Mouse (Mus musculus) kidney, embryonic 16.5 days (tissue): ENCODE data around the gene Stx1a. TPM values are rescaled to one million over a fixed set of nuclear protein-coding genes. Genes with fewer than 3 reads are reported as not detected.

ENCODE experiments used
- ATAC-seq: fragments of 200-750 bp; cut with Nextera tagmentation; 2 replicates; pipeline ENCODE4 v1.8.0; 2017; ENCODE audit warnings: moderate TSS enrichment; ENCODE audit not compliant: low FRiP score, low TSS enrichment
- H3K27ac ChIP-seq: fragments of 300-500 bp; sonication (generic); 2 replicates; pipeline ENCODE4 v1.5.1; 2014; ENCODE audit warnings: low read length
- H3K27me3 ChIP-seq: fragments of 300-500 bp; sonication (generic); 2 replicates; pipeline ENCODE4 v1.6.1; 2014; ENCODE audit warnings: low read length, control low read depth, mixed read lengths; ENCODE audit not compliant: insufficient read depth
- H3K36me3 ChIP-seq: fragments of 300-500 bp; sonication (generic); 2 replicates; pipeline ENCODE4 v1.6.1; 2014; ENCODE audit warnings: low read length, control low read depth, mixed read lengths; ENCODE audit not compliant: insufficient read depth
- H3K4me1 ChIP-seq: fragments of 300-500 bp; sonication (generic); 2 replicates; pipeline ENCODE4 v1.6.1; 2014; ENCODE audit warnings: low read length, control low read depth, mixed read lengths; ENCODE audit not compliant: insufficient read depth
- H3K4me2 ChIP-seq: fragments of 300-500 bp; sonication (generic); replicated peaks from 2 replicates; pipeline ENCODE4 v1.6.1; 2014; ENCODE audit warnings: low read depth, low read length
- H3K4me3 ChIP-seq: fragments of 300-500 bp; sonication (generic); 2 replicates; pipeline ENCODE4 v1.5.1; 2014; ENCODE audit warnings: mild to moderate bottlenecking, low read length
- H3K9ac ChIP-seq: fragments of 300-500 bp; sonication (generic); replicated peaks from 2 replicates; pipeline ENCODE4 v1.6.1; 2014; ENCODE audit warnings: low read length
- H3K9me3 ChIP-seq: fragments of 300-500 bp; sonication (generic); 2 replicates; pipeline ENCODE4 v1.6.1; 2016; ENCODE audit warnings: low read length, control low read depth
- WGBS: fragments of 180-500 bp; shearing (Covaris S2); extraction: QIAGEN DNeasy Blood & Tissue Kit; methylation state at CpG from one replicate; pipeline ENCODE4 v1.1.7; 2014; 5-methylcytosine and 5-hydroxymethylcytosine counted together
- polyA plus RNA-seq: library from polyadenylated mRNA; unstranded; fragments of >200 nt; fragmentation: Nextera tagmentation; extraction: Ambion mirVana; gene quantifications from 2 replicates; pipeline ENCODE4 v1.2.1, GENCODE M21; 2015

Gene Stx1a
- polyA plus RNA-seq, 1 experiment from 2014 or later = 13.5 TPM

DNA sequence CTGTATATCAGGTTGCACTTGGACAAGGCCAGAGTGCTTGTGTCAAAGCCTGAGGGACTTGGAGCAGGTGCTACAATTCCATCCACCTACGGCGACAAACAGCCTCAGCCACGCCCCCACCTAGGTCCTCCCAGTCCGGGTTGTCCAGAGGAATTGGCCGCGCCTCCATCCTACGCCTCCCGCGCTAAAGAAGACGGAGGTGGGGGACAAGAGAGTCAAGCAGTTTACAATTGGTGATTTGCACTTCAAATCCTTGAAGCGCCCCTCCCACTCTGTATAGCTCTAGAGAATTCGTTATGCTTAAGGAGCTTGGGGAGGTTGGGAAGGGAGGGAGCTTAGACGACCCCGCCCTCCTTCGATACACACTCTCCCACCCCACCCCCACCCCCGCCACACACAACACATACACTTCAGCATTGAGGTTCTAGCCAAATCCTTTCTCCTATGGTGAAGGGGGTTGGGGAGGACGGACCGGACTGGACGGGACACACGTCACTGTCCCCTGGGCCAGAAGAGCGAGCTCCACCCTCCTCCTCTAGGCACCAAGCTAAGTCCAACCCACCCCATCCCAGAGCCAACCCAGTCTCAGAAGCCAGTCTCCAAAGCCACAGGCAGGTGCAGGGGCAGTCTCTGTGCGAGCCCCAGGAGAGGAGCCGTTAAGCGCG is 37.5 kb upstream of the Stx1a start, which contains the start of gene Cldn3:
Gene Cldn3 (plus strand): TSS at position 582 of the 665 bp plus-strand sequence.
- Histone ChIP-seq H3K27ac (peak within 1 kb of the TSS; percentile 85), H3K27me3 (peaks cover 48% of the 10 kb centered on the region), H3K9me3 (no peaks in the 10 kb centered on the region), H3K36me3 (no peaks in the 10 kb centered on the region), H3K4me3 (peak within 1 kb of the TSS; percentile 47), H3K9ac (peak within 1 kb of the TSS; percentile 59), H3K4me2 (peak within 1 kb of the TSS; percentile 54), H3K4me1 (peaks cover 19% of the 10 kb centered on the region)
- ATAC-seq = peak; percentile 92
- 1% methylated on average over 25 of the region's 25 CpGs for WGBS

DNA sequence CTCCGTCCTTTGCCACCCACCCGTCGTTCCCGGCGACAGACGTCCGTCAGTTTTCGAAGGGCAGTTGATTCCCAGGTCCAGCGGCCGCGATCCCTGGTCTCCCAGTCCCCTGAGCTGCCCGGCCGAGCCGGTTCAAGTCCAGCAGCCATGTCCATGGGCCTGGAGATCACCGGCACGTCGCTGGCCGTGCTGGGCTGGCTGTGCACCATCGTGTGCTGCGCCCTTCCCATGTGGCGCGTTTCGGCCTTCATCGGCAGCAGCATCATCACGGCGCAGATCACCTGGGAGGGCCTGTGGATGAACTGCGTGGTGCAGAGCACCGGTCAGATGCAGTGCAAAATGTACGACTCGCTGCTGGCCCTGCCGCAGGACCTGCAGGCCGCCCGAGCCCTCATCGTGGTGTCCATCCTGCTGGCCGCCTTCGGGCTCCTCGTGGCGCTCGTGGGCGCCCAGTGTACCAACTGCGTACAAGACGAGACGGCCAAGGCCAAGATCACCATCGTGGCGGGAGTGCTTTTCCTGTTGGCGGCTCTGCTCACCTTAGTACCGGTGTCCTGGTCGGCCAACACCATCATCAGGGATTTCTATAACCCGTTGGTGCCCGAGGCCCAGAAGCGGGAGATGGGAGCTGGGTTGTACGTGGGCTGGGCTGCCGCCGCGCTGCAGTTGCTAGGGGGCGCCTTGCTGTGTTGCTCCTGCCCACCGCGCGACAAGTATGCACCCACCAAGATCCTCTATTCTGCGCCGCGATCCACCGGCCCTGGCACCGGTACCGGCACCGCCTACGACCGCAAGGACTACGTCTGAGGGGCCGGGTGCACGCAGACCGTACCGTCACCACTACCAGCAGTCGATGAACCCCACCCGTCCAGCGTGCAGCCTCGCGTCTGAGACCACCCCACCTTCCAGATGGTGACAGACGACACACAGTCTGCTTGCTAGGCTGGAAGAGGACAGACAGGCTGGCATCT is 36.7 kb upstream of the Stx1a start:
- no peaks in the 10 kb centered on the region for H3K9me3 ChIP-seq
- peak overlapping the region; percentile 47 for H3K4me3 ChIP-seq
- 2% methylated on average over 79 of the region's 79 CpGs for WGBS
- peak overlapping the region; percentile 54 for H3K4me2 ChIP-seq
- H3K27me3 ChIP-seq = peaks cover 48% of the 10 kb centered on the region
- peak; percentile 43 for ATAC-seq
- no peaks in the 10 kb centered on the region for H3K36me3 ChIP-seq
- peak overlapping the region; percentile 59 for H3K9ac ChIP-seq
- peak overlapping the region; percentile 85 for H3K27ac ChIP-seq
- peaks cover 19% of the 10 kb centered on the region for H3K4me1 ChIP-seq

- peak overlapping the region; percentile 1; the same call in 1 of the 2 replicates for H3K4me3 ChIP-seq
- H3K27me3 ChIP-seq = peaks cover 48% of the 10 kb centered on the region
- peak overlapping the region; percentile 24 for H3K4me2 ChIP-seq
- ATAC-seq = no peak
- no peak overlapping the region for H3K27ac ChIP-seq
- peak overlapping the region; percentile 2; the same call in 1 of the 2 replicates for H3K9ac ChIP-seq
- H3K4me1 ChIP-seq = peaks cover 15% of the 10 kb centered on the region
- H3K36me3 ChIP-seq = no peaks in the 10 kb centered on the region
- 29% methylated on average over 11 of the region's 11 CpGs for WGBS
- no peaks in the 10 kb centered on the region for H3K9me3 ChIP-seq
Observed at GRCm38 (mm10) chr5:134989166-134989565, 34.1 kb upstream of the Stx1a start.

- Histone ChIP-seq H3K36me3 (no peaks in the 10 kb centered on the region), H3K27ac (no peak overlapping the region), H3K9ac (no peak overlapping the region), H3K4me1 (peaks cover 12% of the 10 kb centered on the region), H3K9me3 (no peaks in the 10 kb centered on the region), H3K27me3 (peaks cover 44% of the 10 kb centered on the region), H3K4me3 (no peak overlapping the region), H3K4me2 (peak overlapping the region; percentile 24)
- no peak for ATAC-seq
- 53% methylated on average over 6 of the region's 6 CpGs for WGBS
Observed at GRCm38 (mm10) chr5:134989741-134990140, 33.5 kb upstream of the Stx1a start.

DNA sequence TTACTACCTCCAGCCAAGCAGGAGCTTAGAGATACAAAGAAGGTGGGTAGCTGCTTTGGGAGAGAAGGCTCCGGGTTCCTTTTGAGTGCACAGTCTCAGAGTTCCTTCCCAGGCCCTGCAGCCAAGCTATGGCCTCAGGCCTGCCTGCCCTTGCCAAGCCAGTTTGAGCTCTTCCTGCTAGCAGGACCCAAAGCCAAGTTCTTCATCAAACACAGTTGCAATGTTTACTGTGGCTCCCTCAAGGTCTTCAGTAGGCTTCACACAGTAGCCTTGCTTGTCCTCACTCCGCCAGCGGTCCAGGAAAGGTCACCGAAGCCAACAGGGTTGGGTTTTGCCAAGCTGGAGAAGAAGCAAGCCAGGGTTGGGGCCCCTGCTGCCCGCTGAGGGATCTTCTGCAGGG is 30.7 kb upstream of the Stx1a start:
- H3K9me3 ChIP-seq = no peaks in the 10 kb centered on the region
- 83% methylated on average over 5 of the region's 5 CpGs for whole genome bisulfite sequencing
- no peak overlapping the region for H3K9ac ChIP-seq
- no peaks in the 10 kb centered on the region for H3K36me3 ChIP-seq
- no peak overlapping the region for H3K4me2 ChIP-seq
- no peak for ATAC-seq
- H3K4me1 ChIP-seq = no peaks in the 10 kb centered on the region
- H3K27ac ChIP-seq = no peak overlapping the region
- peaks cover 15% of the 10 kb centered on the region for H3K27me3 ChIP-seq
- no peak overlapping the region for H3K4me3 ChIP-seq

DNA sequence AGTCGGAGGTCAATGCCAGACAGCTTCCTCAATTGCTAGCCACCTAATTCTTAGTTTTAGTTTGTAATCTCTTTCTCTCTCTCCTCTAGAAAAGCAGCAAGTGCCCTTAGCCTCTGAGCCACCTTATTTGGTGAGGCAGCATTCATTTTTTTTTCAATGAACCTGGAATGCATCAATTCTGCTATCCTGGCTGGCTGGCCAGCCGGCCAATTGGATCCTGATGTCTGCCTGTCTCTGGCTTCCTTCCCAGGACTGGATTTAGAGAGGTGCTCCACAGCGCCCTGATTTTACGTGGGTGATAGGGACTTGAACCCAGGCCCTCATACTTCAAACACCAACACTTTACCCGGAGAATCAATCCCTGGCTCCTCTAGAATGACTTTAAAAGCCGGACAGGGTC is 24.9 kb upstream of the Stx1a start:
- WGBS = 69% methylated on average over 6 of the region's 6 CpGs
- Histone ChIP-seq H3K36me3 (no peaks in the 10 kb centered on the region), H3K27me3 (no peaks in the 10 kb centered on the region), H3K27ac (no peak overlapping the region), H3K9me3 (no peaks in the 10 kb centered on the region), H3K4me2 (no peak overlapping the region), H3K4me3 (no peak overlapping the region), H3K9ac (no peak overlapping the region), H3K4me1 (0 out of 2 replicates have a peak, but pooled peaks cover 12% of the 10 kb centered on the region)
- no peak for ATAC-seq

- H3K4me3 ChIP-seq = no peak overlapping the region
- no peak overlapping the region for H3K9ac ChIP-seq
- no peaks in the 10 kb centered on the region for H3K36me3 ChIP-seq
- WGBS = 93% methylated on average over 4 of the region's 4 CpGs
- 0 out of 2 replicates have a peak, but pooled peaks cover 12% of the 10 kb centered on the region for H3K4me1 ChIP-seq
- H3K4me2 ChIP-seq = no peak overlapping the region
- ATAC-seq = no peak
- H3K9me3 ChIP-seq = no peaks in the 10 kb centered on the region
- no peak overlapping the region for H3K27ac ChIP-seq
- H3K27me3 ChIP-seq = no peaks in the 10 kb centered on the region
Observed at GRCm38 (mm10) chr5:134999797-135000196, 23.5 kb upstream of the Stx1a start.

- 0 out of 2 replicates have a peak overlapping the region, but pooled peaks have one; percentile 28 for H3K4me2 ChIP-seq
- 0 out of 2 replicates have a peak, but pooled peaks cover 12% of the 10 kb centered on the region for H3K4me1 ChIP-seq
- H3K9me3 ChIP-seq = no peaks in the 10 kb centered on the region
- ATAC-seq = no peak; the same call in 1 of the 2 replicates
- no peak overlapping the region for H3K4me3 ChIP-seq
- WGBS = 62% methylated on average over 16 of the region's 16 CpGs
- no peaks in the 10 kb centered on the region for H3K27me3 ChIP-seq
- H3K9ac ChIP-seq = peak overlapping the region; percentile 26; the same call in 1 of the 2 replicates
- H3K27ac ChIP-seq = peak overlapping the region; percentile 82
- no peaks in the 10 kb centered on the region for H3K36me3 ChIP-seq
Observed at GRCm38 (mm10) chr5:135000751-135001150, 22.5 kb upstream of the Stx1a start.

GRCm38 (mm10) chr5:135001309-135001708 is 22.0 kb upstream of the Stx1a start:
- Histone ChIP-seq H3K9me3 (no peaks in the 10 kb centered on the region), H3K4me3 (no peak overlapping the region), H3K36me3 (no peaks in the 10 kb centered on the region), H3K4me2 (peak overlapping the region; percentile 28; the same call in 1 of the 2 replicates), H3K27ac (peak overlapping the region; percentile 82), H3K4me1 (0 out of 2 replicates have a peak, but pooled peaks cover 12% of the 10 kb centered on the region), H3K9ac (no peak overlapping the region), H3K27me3 (no peaks in the 10 kb centered on the region)
- peak; percentile 83 for ATAC-seq
- 3% methylated on average over 14 of the region's 14 CpGs for WGBS
